In genomic region chr1:78694503-78695258, GRCm38 (mm10) we compare ENCODE assay signal across 24 mouse cellular contexts. TPM values are rescaled to one million over a fixed set of nuclear protein-coding genes. Genes with fewer than 3 reads are reported as not detected.
A peak's percentile ranks its signal among the peaks of the same experiment; 100 is the strongest.
DNase-seq lines count a peak whose midpoint lies in the region; ATAC-seq and TF ChIP-seq lines count a peak whose summit lies in the region.
"Had no signal": no experiment of that assay in that cellular context is flagged by ENCODE, and none has a peak within 500 bp of the region (broad histone marks: within the 10 kb centered on the region; RNA-seq: fewer than 3 reads in every experiment).

No protein-coding gene starts in this region.

- no peaks in the 10 kb centered on the region for H3K79me2 ChIP-seq in MEL (ENCODE audit: control insufficient read depth, insufficient read depth, low read length, poor library complexity)

- no peak overlapping the region for H3K9ac ChIP-seq in MEL (ENCODE audit: control insufficient read depth, low read depth, low read length, poor library complexity, severe bottlenecking)
- H3K9ac ChIP-seq: embryonic facial prominence, embryonic 13.5 days; embryonic facial prominence, embryonic 15.5 days; forebrain, embryonic 12.5 days had no signal

- no peaks in the 10 kb centered on the region for H3K4me1 ChIP-seq in heart, embryonic 10.5 days
- peaks cover 4 to 5% of the 10 kb centered on the region in 2 experiments; a peak in 3 of 4 replicates for H3K4me1 ChIP-seq in MEL (ENCODE audit: control insufficient read depth in 1 of 2, insufficient read depth in 2 of 2, low read length in 2 of 2)
- H3K4me1 ChIP-seq: embryonic facial prominence, embryonic 13.5 days; embryonic facial prominence, embryonic 15.5 days; forebrain, embryonic 10.5 days; forebrain, embryonic 12.5 days had no signal

- no peak overlapping the region for H3K27ac ChIP-seq in heart, embryonic 10.5 days
- no peak overlapping the region for H3K27ac ChIP-seq in MEL (ENCODE audit: control insufficient read depth, low read depth, low read length)
- H3K27ac ChIP-seq: embryonic facial prominence, embryonic 13.5 days; embryonic facial prominence, embryonic 15.5 days; forebrain, embryonic 10.5 days; forebrain, embryonic 12.5 days had no signal

- no peaks in the 10 kb centered on the region for H3K27me3 ChIP-seq in heart, embryonic 10.5 days (ENCODE audit: insufficient read depth, poor library complexity, severe bottlenecking)
- no peaks in the 10 kb centered on the region for H3K27me3 ChIP-seq in MEL (ENCODE audit: control insufficient read depth in 1 of 2, insufficient read depth in 2 of 2, low read length in 2 of 2)
- H3K27me3 ChIP-seq: embryonic facial prominence, embryonic 13.5 days; embryonic facial prominence, embryonic 15.5 days; forebrain, embryonic 12.5 days; Patski had no signal

- 0 out of 2 replicates have a peak, but pooled peaks have one; percentile 32 for ATAC-seq in common myeloid progenitor, adult 5-6 weeks (replicated peaks; ENCODE audit: low read depth, poor library complexity, severe bottlenecking)
- ATAC-seq in megakaryocyte-erythroid progenitor cell, adult 5-6 weeks (replicated peaks; ENCODE audit: low FRiP score, low TSS enrichment, poor library complexity, severe bottlenecking) = peak; percentile 85
- ATAC-seq: activated CD4-positive, CD25-positive, alpha-beta regulatory T cell, adult 4 months; forebrain, embryonic 14.5 days; forebrain, embryonic 16.5 days; Patski had no signal

- no peak for TF ChIP-seq POLR2A in MEL (IDR thresholded peaks at IDR 0.05; ENCODE audit: control insufficient read depth in 1 of 2, insufficient read depth in 1 of 2, low read depth in 1 of 2, low read length in 2 of 2, poor library complexity in 1 of 2)

- no peak for TF ChIP-seq RAD21 in MEL (IDR thresholded peaks at IDR 0.05; ENCODE audit: low read depth, low read length)

- H3K9me3 ChIP-seq in heart, embryonic 10.5 days = no peaks in the 10 kb centered on the region
- H3K9me3 ChIP-seq in MEL (replicated peaks; ENCODE audit: insufficient read depth, low read length) = no peaks in the 10 kb centered on the region
- H3K9me3 ChIP-seq: embryonic facial prominence, embryonic 13.5 days; embryonic facial prominence, embryonic 15.5 days; forebrain, embryonic 10.5 days; forebrain, embryonic 12.5 days had no signal

- peak; percentile 58 for DNase-seq in heart, embryonic 10.5 days (ENCODE audit: low spot score)
- no peak for DNase-seq in heart, adult 9 months (ENCODE audit: low spot score in 2 of 2)
- DNase-seq in MEL (ENCODE audit: low read depth, low spot score) = peak; percentile 26
- no peak for DNase-seq in embryo, embryonic 11 days
- no peak for DNase-seq in embryo, embryonic 10.5 days (ENCODE audit: low spot score)
- DNase-seq: adrenal gland, adult 8-10 months; adrenal gland, postnatal 14 days; adrenal gland, postnatal 36 days; cerebellum, adult 11-12 months; cerebellum, adult 2 months; cerebellum, adult 9-10 months; cerebellum, postnatal 10 days; cerebellum, postnatal 25 days had no signal

- no peak for TF ChIP-seq CTCF in MEL (IDR thresholded peaks at IDR 0.05 in 2 of 3, conservative IDR thresholded peaks at IDR 0.05 in 1 of 3; ENCODE audit: control insufficient read depth in 1 of 3, insufficient read depth in 1 of 3, low read depth in 2 of 3, low read length in 3 of 3, poor library complexity in 1 of 3, severe bottlenecking in 1 of 3)

- peak in 1 of 2 experiments; percentile 46; a peak in 1 of 4 replicates for TF ChIP-seq EP300 in MEL (IDR thresholded peaks at IDR 0.05; ENCODE audit: low read depth in 1 of 2, low read length in 2 of 2)

- no peak overlapping the region for H3K4me3 ChIP-seq in heart, embryonic 10.5 days
- H3K4me3 ChIP-seq in MEL (ENCODE audit: control insufficient read depth in 1 of 2, insufficient read depth in 1 of 2, low read depth in 2 of 2, low read length in 2 of 2) = no peak overlapping the region
- H3K4me3 ChIP-seq: embryonic facial prominence, embryonic 13.5 days; embryonic facial prominence, embryonic 15.5 days; erythroblast, embryonic 14.5 days; forebrain, embryonic 10.5 days; forebrain, embryonic 12.5 days had no signal

- WGBS in heart, embryonic 10.5 days = 77% methylated on average over 9 of the region's 9 CpGs

- peaks cover 75% of the 10 kb centered on the region for H3K36me3 ChIP-seq in heart, embryonic 10.5 days
- H3K36me3 ChIP-seq in MEL (ENCODE audit: control insufficient read depth in 1 of 2, insufficient read depth in 2 of 2, low read length in 2 of 2) = peaks cover 2 to 6% of the 10 kb centered on the region in 2 experiments; a peak in 3 of 4 replicates

TF ChIP-seq in MEL, 35 proteins besides CTCF, POLR2A, EP300 and RAD21:
- peak; percentile 61; the same call in 1 of the 2 replicates for TF ChIP-seq GATA1 (IDR thresholded peaks at IDR 0.05; ENCODE audit: low read depth, low read length)
- 0 out of 2 replicates have a peak, but pooled peaks have one; percentile 28 for TF ChIP-seq TCF12 (IDR thresholded peaks at IDR 0.05; ENCODE audit: low read depth, low read length)
- no peak for TF ChIP-seq ZNF384 (IDR thresholded peaks at IDR 0.05; ENCODE audit: low read depth, low read length)
- 0 out of 2 replicates have a peak, but pooled peaks have one; percentile 16 for TF ChIP-seq ETS1 (IDR thresholded peaks at IDR 0.05; ENCODE audit: low read depth, low read length)

RNA-seq across cellular contexts. Expression of gene Utp14b, which starts 36.8 kb away (rescaled TPM):
- 2.7 and 3.1 TPM in 2 replicates for polyA plus RNA-seq in heart, embryonic 10.5 days (2016; fragmentation: Nextera tagmentation; extraction: Ambion mirVana)
- total RNA-seq in MEL (2012; rRNA removed) = 9.5 and 9.6 TPM in 2 replicates
- 1 to 10 TPM in 1 of 2 experiments, not detected in 1; 6.5 TPM for polyA plus RNA-seq in MEL (2012; ENCODE audit: insufficient read depth in 1 of 2, insufficient read length in 2 of 2, low read depth in 1 of 2, low replicate concordance in 2 of 2, missing spikeins in 1 of 2)
- total RNA-seq in common myeloid progenitor, adult 5-6 weeks (2017) = 19.9 and 23.1 TPM in 2 replicates
- total RNA-seq in megakaryocyte-erythroid progenitor cell, adult 5-6 weeks (2014; fragmentation: Nextera tagmentation) = 6.1 and 10.7 TPM in 2 replicates
- total RNA-seq in megakaryocyte-erythroid progenitor cell, adult 5-6 weeks (2017) = 8.1 and 18.0 TPM in 2 replicates

RNA-seq across cellular contexts. Expression of gene Acsl3, which starts 37.1 kb away (rescaled TPM):
- polyA plus RNA-seq in heart, embryonic 10.5 days (2016; fragmentation: Nextera tagmentation; extraction: Ambion mirVana) = 56.7 and 61.8 TPM in 2 replicates
- total RNA-seq in MEL (2012; rRNA removed) = 32.9 and 39.4 TPM in 2 replicates
- 10 to 100 TPM in 1 of 2 experiments, not detected in 1; 38.9 TPM for polyA plus RNA-seq in MEL (2012; ENCODE audit: insufficient read depth in 1 of 2, insufficient read length in 2 of 2, low read depth in 1 of 2, low replicate concordance in 2 of 2, missing spikeins in 1 of 2)
- 92.7 and 112 TPM in 2 replicates for total RNA-seq in common myeloid progenitor, adult 5-6 weeks (2017)
- total RNA-seq in megakaryocyte-erythroid progenitor cell, adult 5-6 weeks (2014; fragmentation: Nextera tagmentation) = 10.1 and 12.9 TPM in 2 replicates
- total RNA-seq in megakaryocyte-erythroid progenitor cell, adult 5-6 weeks (2017) = 50.9 and 77.7 TPM in 2 replicates

Comparison
In these comparisons a context has a peak if more than half of its experiments do, and no peak if none do; other contexts are left out.
1. DNase-seq: peak in heart, embryonic 10.5 days (single experiment) and MEL (single experiment); none in heart, adult 9 months (0 of 2), embryo, embryonic 11 days (single experiment) and embryo, embryonic 10.5 days (single experiment).